Mouse (Mus musculus): ENCODE measurements around the gene Gipc1. TPM values are rescaled to one million over a fixed set of nuclear protein-coding genes. Genes with fewer than 3 reads are reported as not detected.

Gipc1 gene
- polyA plus RNA-seq, 1 experiment from 2014 or later = 180 TPM

DNA sequence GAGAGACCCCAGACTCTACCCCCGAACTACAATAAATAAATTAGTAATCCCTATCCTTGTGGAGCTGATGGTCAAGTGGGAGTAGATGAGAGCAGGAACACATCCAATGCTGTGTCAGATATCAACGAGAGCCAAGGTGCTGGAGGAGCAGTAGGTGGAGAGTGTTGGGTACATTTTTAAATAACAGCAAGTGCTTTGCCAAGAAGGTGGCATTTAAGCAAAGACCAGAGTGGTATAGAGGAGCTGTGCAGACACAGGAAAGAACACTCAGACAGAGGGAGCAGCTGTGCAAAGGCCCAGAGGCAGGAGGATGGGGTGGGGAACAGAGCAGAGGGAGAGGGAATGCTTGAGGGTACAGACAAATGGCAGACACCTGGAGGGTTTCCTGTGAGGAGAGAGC lies 35.4 kb upstream of the Gipc1 start:
- Histone ChIP-seq H3K27ac (ENCODE audit: low read length) (no peak overlapping the region), H3K4me3 (ENCODE audit: low read depth, low read length) (no peak overlapping the region), H3K27me3 (ENCODE audit: control insufficient read depth, insufficient read depth, low read length) (no peaks in the 10 kb centered on the region), H3K36me3 (ENCODE audit: control insufficient read depth, insufficient read depth, low read length) (peaks cover 12% of the 10 kb centered on the region), H3K9me3 (ENCODE audit: control insufficient read depth, low read depth, low read length) (no peaks in the 10 kb centered on the region), H3K4me1 (ENCODE audit: control insufficient read depth, insufficient read depth, low read length) (no peaks in the 10 kb centered on the region), H3K4me2 (replicated peaks; ENCODE audit: low read depth, low read length) (no peak overlapping the region), H3K9ac (replicated peaks; ENCODE audit: low read depth, low read length) (no peak overlapping the region)
- WGBS = 78% methylated on average over 2 of the region's 2 CpGs
- no peak for ATAC-seq (ENCODE audit: insufficient number of reproducible peaks, insufficient read depth, low FRiP score, low read depth)

DNA sequence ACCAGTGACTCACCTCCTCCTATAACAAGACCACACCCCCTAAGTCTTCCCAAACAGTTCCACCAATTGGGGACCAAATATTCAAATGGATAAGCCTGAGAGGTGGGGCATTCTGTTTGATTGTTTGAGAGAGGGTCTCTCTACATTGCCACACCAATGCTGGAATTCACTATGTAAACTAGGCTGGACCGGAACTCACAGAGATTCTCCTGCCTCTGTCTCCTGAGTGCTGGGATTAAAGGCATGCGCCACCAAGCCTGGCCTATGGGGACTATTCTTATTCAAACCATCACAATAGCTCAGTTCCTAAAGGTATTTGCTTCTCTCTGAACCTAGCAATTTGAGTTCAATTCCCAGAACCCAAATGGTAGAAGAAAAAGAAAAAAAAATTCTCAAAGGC lies 33.9 kb upstream of the Gipc1 start:
- no peak overlapping the region for H3K4me2 ChIP-seq (replicated peaks; ENCODE audit: low read depth, low read length)
- H3K27ac ChIP-seq (ENCODE audit: low read length) = no peak overlapping the region
- ATAC-seq (ENCODE audit: insufficient number of reproducible peaks, insufficient read depth, low FRiP score, low read depth) = no peak
- no peaks in the 10 kb centered on the region for H3K27me3 ChIP-seq (ENCODE audit: control insufficient read depth, insufficient read depth, low read length)
- H3K9ac ChIP-seq (replicated peaks; ENCODE audit: low read depth, low read length) = no peak overlapping the region
- no peaks in the 10 kb centered on the region for H3K9me3 ChIP-seq (ENCODE audit: control insufficient read depth, low read depth, low read length)
- 90% methylated on average over 2 of the region's 2 CpGs for WGBS
- H3K36me3 ChIP-seq (ENCODE audit: control insufficient read depth, insufficient read depth, low read length) = no peaks in the 10 kb centered on the region
- H3K4me1 ChIP-seq (ENCODE audit: control insufficient read depth, insufficient read depth, low read length) = no peaks in the 10 kb centered on the region
- H3K4me3 ChIP-seq (ENCODE audit: low read depth, low read length) = no peak overlapping the region

- H3K4me2 ChIP-seq (replicated peaks; ENCODE audit: low read depth, low read length) = no peak overlapping the region
- no peaks in the 10 kb centered on the region for H3K9me3 ChIP-seq (ENCODE audit: control insufficient read depth, low read depth, low read length)
- peak; percentile 44 for ATAC-seq (ENCODE audit: insufficient number of reproducible peaks, insufficient read depth, low FRiP score, low read depth)
- no peak overlapping the region for H3K4me3 ChIP-seq (ENCODE audit: low read depth, low read length)
- H3K27me3 ChIP-seq (ENCODE audit: control insufficient read depth, insufficient read depth, low read length) = no peaks in the 10 kb centered on the region
- H3K27ac ChIP-seq (ENCODE audit: low read length) = peak overlapping the region; percentile 44; the same call in 1 of the 2 replicates
- 80% methylated on average over 9 of the region's 9 CpGs for WGBS
- no peaks in the 10 kb centered on the region for H3K36me3 ChIP-seq (ENCODE audit: control insufficient read depth, insufficient read depth, low read length)
- H3K9ac ChIP-seq (replicated peaks; ENCODE audit: low read depth, low read length) = no peak overlapping the region
- no peaks in the 10 kb centered on the region for H3K4me1 ChIP-seq (ENCODE audit: control insufficient read depth, insufficient read depth, low read length)
Observed at GRCm38 (mm10) chr8:83619568-83620285, 32.8 kb upstream of the Gipc1 start.

- H3K9ac ChIP-seq (replicated peaks; ENCODE audit: low read depth, low read length) = no peak overlapping the region; the same call in 1 of the 2 replicates
- H3K4me2 ChIP-seq (replicated peaks; ENCODE audit: low read depth, low read length) = peak overlapping the region; percentile 63
- H3K4me3 ChIP-seq (ENCODE audit: low read depth, low read length) = peak overlapping the region; percentile 24
- H3K36me3 ChIP-seq (ENCODE audit: control insufficient read depth, insufficient read depth, low read length) = no peaks in the 10 kb centered on the region
- no peaks in the 10 kb centered on the region for H3K27me3 ChIP-seq (ENCODE audit: control insufficient read depth, insufficient read depth, low read length)
- H3K9me3 ChIP-seq (ENCODE audit: control insufficient read depth, low read depth, low read length) = no peaks in the 10 kb centered on the region
- H3K4me1 ChIP-seq (ENCODE audit: control insufficient read depth, insufficient read depth, low read length) = no peaks in the 10 kb centered on the region
- 52% methylated on average over 15 of the region's 15 CpGs for WGBS
- H3K27ac ChIP-seq (ENCODE audit: low read length) = no peak overlapping the region
- ATAC-seq (ENCODE audit: insufficient number of reproducible peaks, insufficient read depth, low FRiP score, low read depth) = no peak
Observed at GRCm38 (mm10) chr8:83621691-83622388, 30.6 kb upstream of the Gipc1 start.

DNA sequence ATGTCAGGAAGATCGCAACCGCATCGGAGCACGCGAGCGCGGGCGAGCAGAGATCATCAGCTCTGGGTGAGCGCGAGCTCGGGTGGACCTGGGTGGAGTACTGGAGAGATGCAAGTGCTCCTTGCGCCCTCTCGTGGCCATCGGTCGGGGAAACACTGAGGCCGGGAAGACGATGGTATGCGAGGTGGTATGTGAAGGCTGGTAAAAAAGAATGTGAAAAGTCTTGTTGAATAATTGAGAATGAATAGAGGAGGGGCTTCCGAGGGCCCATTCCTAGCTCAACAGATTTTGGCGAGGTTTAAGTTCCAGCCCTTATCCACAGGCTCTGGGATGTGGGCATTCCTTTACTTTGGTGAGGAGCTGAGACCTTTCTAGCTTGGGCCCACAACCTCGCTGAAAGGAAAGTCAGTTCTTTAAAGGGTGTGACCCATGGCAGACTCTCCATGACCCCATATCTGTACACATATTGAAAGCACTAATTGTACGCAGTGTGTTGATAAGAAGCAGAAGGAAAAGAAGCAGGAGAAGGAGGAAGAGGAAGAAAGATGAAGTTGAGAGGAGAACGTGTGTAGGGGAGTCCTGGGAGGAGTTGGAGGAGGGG lies 30.0 kb upstream of the Gipc1 start:
- Histone ChIP-seq H3K4me2 (replicated peaks; ENCODE audit: low read depth, low read length) (peak overlapping the region; percentile 63), H3K27ac (ENCODE audit: low read length) (no peak overlapping the region), H3K9ac (replicated peaks; ENCODE audit: low read depth, low read length) (no peak overlapping the region; the same call in 1 of the 2 replicates), H3K9me3 (ENCODE audit: control insufficient read depth, low read depth, low read length) (no peaks in the 10 kb centered on the region), H3K4me3 (ENCODE audit: low read depth, low read length) (peak overlapping the region; percentile 24), H3K4me1 (ENCODE audit: control insufficient read depth, insufficient read depth, low read length) (no peaks in the 10 kb centered on the region), H3K36me3 (ENCODE audit: control insufficient read depth, insufficient read depth, low read length) (no peaks in the 10 kb centered on the region), H3K27me3 (ENCODE audit: control insufficient read depth, insufficient read depth, low read length) (no peaks in the 10 kb centered on the region)
- peak; percentile 88; the same call in 1 of the 2 replicates for ATAC-seq (ENCODE audit: insufficient number of reproducible peaks, insufficient read depth, low FRiP score, low read depth)
- WGBS = 6% methylated on average over 23 of the region's 23 CpGs

DNA sequence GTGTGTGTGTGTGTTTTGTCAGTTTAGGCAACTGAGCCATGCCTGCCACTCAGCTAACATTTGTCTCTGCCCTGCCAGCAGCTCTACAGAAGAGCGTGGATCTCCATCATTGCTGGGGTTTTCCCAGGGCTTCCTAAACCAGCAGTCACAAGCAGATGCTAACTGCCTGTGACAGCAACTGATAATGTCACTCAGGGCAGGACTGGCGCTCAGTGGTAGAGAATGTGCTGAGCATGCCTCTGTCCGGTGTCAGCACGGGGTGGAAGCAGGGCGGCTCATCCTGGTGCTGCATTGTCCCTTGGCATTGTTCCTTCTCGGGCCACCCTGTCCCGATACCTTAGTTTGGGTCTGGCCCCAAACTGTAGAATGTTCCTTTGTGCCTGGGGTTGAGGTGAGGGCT lies 28.9 kb upstream of the Gipc1 start:
- Histone ChIP-seq H3K9ac (replicated peaks; ENCODE audit: low read depth, low read length) (no peak overlapping the region), H3K27me3 (ENCODE audit: control insufficient read depth, insufficient read depth, low read length) (no peaks in the 10 kb centered on the region), H3K4me1 (ENCODE audit: control insufficient read depth, insufficient read depth, low read length) (no peaks in the 10 kb centered on the region), H3K4me3 (ENCODE audit: low read depth, low read length) (no peak overlapping the region), H3K9me3 (ENCODE audit: control insufficient read depth, low read depth, low read length) (no peaks in the 10 kb centered on the region), H3K4me2 (replicated peaks; ENCODE audit: low read depth, low read length) (no peak overlapping the region), H3K27ac (ENCODE audit: low read length) (no peak overlapping the region), H3K36me3 (ENCODE audit: control insufficient read depth, insufficient read depth, low read length) (no peaks in the 10 kb centered on the region)
- no peak for ATAC-seq (ENCODE audit: insufficient number of reproducible peaks, insufficient read depth, low FRiP score, low read depth)
- 86% methylated on average over 7 of the region's 7 CpGs for WGBS

DNA sequence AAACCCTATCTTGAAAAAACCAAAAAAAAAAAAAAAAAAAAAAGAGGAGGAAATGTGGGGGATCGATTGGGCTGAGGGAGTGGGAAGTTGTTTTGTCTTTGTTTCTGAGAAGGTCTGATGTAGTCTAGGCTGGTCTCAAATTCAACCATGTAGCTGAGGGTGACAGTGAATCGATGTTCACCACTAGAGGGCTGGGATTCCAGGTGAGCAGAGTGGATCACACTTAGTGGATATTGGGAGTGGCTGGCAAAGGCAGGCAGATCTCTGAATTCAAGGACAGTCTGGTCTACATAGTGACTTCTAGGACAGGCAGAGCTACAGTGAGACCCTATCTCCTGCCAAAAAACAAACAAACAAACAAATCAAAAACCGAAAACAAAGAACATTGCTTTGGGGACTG lies 27.7 kb upstream of the Gipc1 start:
- Histone ChIP-seq H3K4me2 (replicated peaks; ENCODE audit: low read depth, low read length) (no peak overlapping the region), H3K27ac (ENCODE audit: low read length) (no peak overlapping the region), H3K36me3 (ENCODE audit: control insufficient read depth, insufficient read depth, low read length) (no peaks in the 10 kb centered on the region), H3K9me3 (ENCODE audit: control insufficient read depth, low read depth, low read length) (no peaks in the 10 kb centered on the region), H3K27me3 (ENCODE audit: control insufficient read depth, insufficient read depth, low read length) (no peaks in the 10 kb centered on the region), H3K9ac (replicated peaks; ENCODE audit: low read depth, low read length) (no peak overlapping the region), H3K4me3 (ENCODE audit: low read depth, low read length) (no peak overlapping the region), H3K4me1 (ENCODE audit: control insufficient read depth, insufficient read depth, low read length) (no peaks in the 10 kb centered on the region)
- no peak for ATAC-seq (ENCODE audit: insufficient number of reproducible peaks, insufficient read depth, low FRiP score, low read depth)
- 31% methylated on average over 3 of the region's 3 CpGs for WGBS

- no peaks in the 10 kb centered on the region for H3K9me3 ChIP-seq (ENCODE audit: control insufficient read depth, low read depth, low read length)
- no peaks in the 10 kb centered on the region for H3K27me3 ChIP-seq (ENCODE audit: control insufficient read depth, insufficient read depth, low read length)
- no peaks in the 10 kb centered on the region for H3K36me3 ChIP-seq (ENCODE audit: control insufficient read depth, insufficient read depth, low read length)
- WGBS = 86% methylated on average over 6 of the region's 6 CpGs
- no peak overlapping the region for H3K4me3 ChIP-seq (ENCODE audit: low read depth, low read length)
- no peak overlapping the region for H3K9ac ChIP-seq (replicated peaks; ENCODE audit: low read depth, low read length)
- no peak overlapping the region for H3K4me2 ChIP-seq (replicated peaks; ENCODE audit: low read depth, low read length)
- no peak for ATAC-seq (ENCODE audit: insufficient number of reproducible peaks, insufficient read depth, low FRiP score, low read depth)
- no peak overlapping the region for H3K27ac ChIP-seq (ENCODE audit: low read length)
- H3K4me1 ChIP-seq (ENCODE audit: control insufficient read depth, insufficient read depth, low read length) = no peaks in the 10 kb centered on the region
Observed at GRCm38 (mm10) chr8:83625676-83626299, 26.7 kb upstream of the Gipc1 start.
